Mouse (Mus musculus) MEL (cell line): ENCODE results near the gene Opa1.

Source experiments
- BHLHE40 ChIP-seq: IDR thresholded peaks from 2 replicates; pipeline ENCODE4 v1.6.1; 2012; ENCODE audit warnings: low read depth, mild to moderate bottlenecking, inconsistent platforms, low read length, improper control_type of control experiment, borderline replicate concordance
- CTCF ChIP-seq, 3 experiments: IDR thresholded peaks in 2 of 3; conservative IDR thresholded peaks in 1 of 3; 2 replicates each; pipeline ENCODE4 v1.5.1; 2011 to 2012; ENCODE audit warnings: low read length in 3 of 3, low read depth in 2 of 3, mild to moderate bottlenecking in 2 of 3, improper control_type of control experiment in 1 of 3, inconsistent platforms in 1 of 3, mixed read lengths in 1 of 3, moderate library complexity in 1 of 3; ENCODE audit not compliant: control insufficient read depth in 1 of 3, insufficient read depth in 1 of 3, poor library complexity in 1 of 3, severe bottlenecking in 1 of 3
- EP300 ChIP-seq, 2 experiments: IDR thresholded peaks; 2 replicates each; pipeline ENCODE4 v1.6.1; 2011; ENCODE audit warnings: improper control_type of control experiment in 2 of 2, low read length in 2 of 2, low read depth in 1 of 2, mild to moderate bottlenecking in 1 of 2
- GABPA ChIP-seq: IDR thresholded peaks from 2 replicates; pipeline ENCODE4 v1.6.1; 2012; ENCODE audit warnings: low read depth, mild to moderate bottlenecking, inconsistent platforms, low read length, improper control_type of control experiment, moderate library complexity
- GATA1 ChIP-seq: IDR thresholded peaks from 2 replicates; pipeline ENCODE4 v1.6.1; 2011; ENCODE audit warnings: low read depth, low read length, improper control_type of control experiment
- MAX ChIP-seq: IDR thresholded peaks from 2 replicates; pipeline ENCODE4 v1.6.1; 2011; ENCODE audit warnings: low read length, improper control_type of control experiment
- POLR2A ChIP-seq, 2 experiments: IDR thresholded peaks; 2 replicates each; pipeline ENCODE4 v1.6.1; 2011 to 2012; ENCODE audit warnings: low read length in 2 of 2, mild to moderate bottlenecking in 2 of 2, control low read depth in 1 of 2, improper control_type of control experiment in 1 of 2, low read depth in 1 of 2, moderate library complexity in 1 of 2; ENCODE audit not compliant: control insufficient read depth in 1 of 2, insufficient read depth in 1 of 2, poor library complexity in 1 of 2
- RCOR1 ChIP-seq: IDR thresholded peaks from 2 replicates; pipeline ENCODE4 v1.6.1; 2012; ENCODE audit warnings: low read depth, mild to moderate bottlenecking, inconsistent platforms, low read length, improper control_type of control experiment
- TCF12 ChIP-seq: IDR thresholded peaks from 2 replicates; pipeline ENCODE4 v1.6.1; 2014; ENCODE audit warnings: low read depth, mild to moderate bottlenecking, inconsistent platforms, low read length, improper control_type of control experiment, moderate library complexity
- ZNF384 ChIP-seq: IDR thresholded peaks from 2 replicates; pipeline ENCODE4 v1.6.1; 2012; ENCODE audit warnings: low read depth, mild to moderate bottlenecking, inconsistent platforms, low read length, improper control_type of control experiment

DNA sequence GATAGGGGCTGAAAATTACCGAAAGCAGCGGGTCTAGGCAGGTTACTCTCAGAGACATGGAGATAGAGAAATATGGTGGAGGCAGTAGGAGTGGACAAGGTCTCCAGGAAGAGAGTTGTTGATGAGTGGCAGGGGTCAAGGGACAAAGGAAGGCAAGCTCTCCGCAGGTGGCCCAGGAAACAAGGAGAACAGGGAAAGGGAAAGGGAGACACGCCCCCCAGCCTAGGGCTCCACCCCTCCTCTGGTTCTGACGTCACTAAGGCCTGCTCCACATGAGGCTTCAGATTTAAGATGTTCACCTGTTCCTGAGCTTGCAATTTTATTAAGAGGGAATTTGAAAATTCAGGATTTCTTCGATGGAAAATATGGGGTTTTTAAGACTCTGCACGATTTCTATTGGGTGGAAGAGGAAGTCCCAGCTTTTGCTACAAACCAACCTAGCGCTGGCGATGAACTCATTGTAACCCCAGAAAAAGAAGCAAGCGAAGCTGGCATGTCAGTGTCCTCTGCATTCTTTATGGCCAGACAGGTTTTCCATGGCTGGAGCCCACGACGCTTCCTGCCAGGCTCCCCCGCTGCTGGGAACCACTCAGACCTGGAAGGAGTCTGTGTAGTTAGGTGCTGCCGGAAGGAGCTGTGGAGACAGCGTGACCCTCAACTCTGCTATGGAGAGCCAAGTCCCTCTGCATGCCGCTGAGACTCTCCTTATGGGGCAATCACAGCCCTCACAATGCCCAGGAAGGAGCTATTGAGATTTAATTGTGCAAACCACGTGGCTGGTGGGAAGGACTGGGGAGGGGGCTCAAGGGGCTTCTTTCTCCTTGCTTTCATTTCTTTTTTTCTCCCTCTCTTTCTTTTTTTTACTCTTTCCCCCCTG, 103.7 kb downstream of the Opa1 start:
- TF ChIP-seq POLR2A (IDR thresholded peaks at IDR 0.05; ENCODE audit: control insufficient read depth in 1 of 2, insufficient read depth in 1 of 2, low read depth in 1 of 2, low read length in 2 of 2, poor library complexity in 1 of 2) (no peak), CTCF (IDR thresholded peaks at IDR 0.05 in 2 of 3, conservative IDR thresholded peaks at IDR 0.05 in 1 of 3; ENCODE audit: control insufficient read depth in 1 of 3, insufficient read depth in 1 of 3, low read depth in 2 of 3, low read length in 3 of 3, poor library complexity in 1 of 3, severe bottlenecking in 1 of 3) (no peak), GABPA (no peak), BHLHE40 (no peak), RCOR1 (no peak), EP300 (IDR thresholded peaks at IDR 0.05; ENCODE audit: low read depth in 1 of 2, low read length in 2 of 2) (no peak), ZNF384 (no peak), TCF12 (no peak), MAX (no peak), GATA1 (no peak)
